Mouse (Mus musculus) 3T3-L1 (cell line): Measurements from ENCODE around the gene Rab34.
"Not testable (repeated sequence)": the region's sequence is repeated elsewhere in the genome, so short reads cannot be mapped to it uniquely, and the experiment has no call there.

Source experiments
- DNase-seq: peaks from one replicate; pipeline ENCODE4 v3.0.0-alpha.2; 2015; ENCODE audit warnings: low read depth, low spot score

Gene Rab34

DNA sequence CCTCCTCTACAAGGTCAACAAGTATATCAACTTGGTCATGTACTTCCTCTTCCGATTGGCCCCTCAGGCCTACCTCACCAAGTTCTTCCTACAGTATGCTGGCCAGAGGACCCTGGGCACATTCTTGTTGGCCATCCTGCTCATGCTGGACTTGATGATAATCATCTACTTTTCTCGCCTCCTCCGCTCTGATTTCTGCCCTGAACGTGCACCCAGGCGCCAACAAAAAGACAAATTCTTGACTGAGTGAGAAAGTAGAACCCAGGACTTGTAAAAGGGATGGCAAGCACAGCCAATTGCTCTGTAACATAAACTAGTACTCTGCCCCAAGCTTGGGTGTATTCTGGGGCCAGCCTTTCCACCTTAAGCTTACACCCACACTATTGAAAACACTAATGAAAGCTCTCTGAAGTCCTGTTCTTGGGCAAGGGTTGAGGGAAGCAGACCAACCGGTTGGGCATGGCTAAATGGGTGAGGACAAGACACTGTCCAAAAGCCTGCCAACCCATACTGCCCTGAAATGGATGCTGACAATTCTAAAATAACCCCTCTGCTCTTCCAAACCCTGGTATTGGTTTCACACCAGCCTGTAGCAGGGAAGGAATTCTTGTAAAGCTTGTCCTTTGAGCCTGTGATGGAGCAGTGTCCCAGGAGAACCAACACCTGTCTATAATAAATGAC is 8.0 kb upstream of the Rab34 start:
- DNase-seq, result no peak

DNA sequence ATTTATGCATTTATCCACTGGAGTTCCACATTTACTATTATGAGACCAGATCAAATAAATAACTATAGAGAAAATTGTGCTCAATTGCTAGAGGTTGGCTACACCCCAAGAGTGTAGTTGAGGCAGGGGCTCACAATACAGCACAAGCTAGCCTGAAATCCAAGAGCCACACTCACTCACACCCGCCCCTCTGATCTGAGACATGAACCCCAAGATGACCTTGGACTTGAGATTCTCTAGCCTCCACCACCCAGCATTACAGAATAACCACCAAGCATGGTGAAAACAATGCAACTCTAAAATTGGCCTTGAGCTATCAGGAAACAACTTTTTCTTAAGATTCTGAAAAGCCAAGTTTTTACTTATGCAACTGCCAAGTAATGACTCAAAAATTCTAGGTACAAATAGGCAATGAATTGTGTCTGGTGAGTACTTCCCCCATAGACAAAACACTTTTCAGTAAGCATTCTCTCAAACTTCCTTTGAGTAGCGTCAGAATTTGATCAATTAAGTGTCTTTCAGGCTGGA is 6.3 kb upstream of the Rab34 start:
- no peak for DNase-seq

DNA sequence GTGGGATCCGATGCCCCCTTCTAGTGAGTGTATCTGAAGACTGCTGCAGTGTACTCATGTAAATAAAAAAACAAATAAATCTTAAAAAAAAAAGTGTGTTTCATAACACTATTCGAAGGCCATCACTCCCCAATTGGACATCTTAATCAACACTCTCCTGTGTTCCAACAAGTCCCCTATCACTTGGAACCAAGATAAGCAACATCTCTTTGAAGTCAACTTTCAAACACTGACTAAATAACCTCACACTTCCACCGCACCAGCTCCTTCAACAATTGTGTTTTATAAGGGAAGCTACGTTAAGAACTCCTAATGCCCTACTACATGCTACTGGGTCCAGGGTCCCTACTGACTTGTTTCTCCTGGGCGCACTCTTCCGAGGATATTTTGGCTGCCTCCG is 5.8 kb upstream of the Rab34 start:
- no peak for DNase-seq

DNA sequence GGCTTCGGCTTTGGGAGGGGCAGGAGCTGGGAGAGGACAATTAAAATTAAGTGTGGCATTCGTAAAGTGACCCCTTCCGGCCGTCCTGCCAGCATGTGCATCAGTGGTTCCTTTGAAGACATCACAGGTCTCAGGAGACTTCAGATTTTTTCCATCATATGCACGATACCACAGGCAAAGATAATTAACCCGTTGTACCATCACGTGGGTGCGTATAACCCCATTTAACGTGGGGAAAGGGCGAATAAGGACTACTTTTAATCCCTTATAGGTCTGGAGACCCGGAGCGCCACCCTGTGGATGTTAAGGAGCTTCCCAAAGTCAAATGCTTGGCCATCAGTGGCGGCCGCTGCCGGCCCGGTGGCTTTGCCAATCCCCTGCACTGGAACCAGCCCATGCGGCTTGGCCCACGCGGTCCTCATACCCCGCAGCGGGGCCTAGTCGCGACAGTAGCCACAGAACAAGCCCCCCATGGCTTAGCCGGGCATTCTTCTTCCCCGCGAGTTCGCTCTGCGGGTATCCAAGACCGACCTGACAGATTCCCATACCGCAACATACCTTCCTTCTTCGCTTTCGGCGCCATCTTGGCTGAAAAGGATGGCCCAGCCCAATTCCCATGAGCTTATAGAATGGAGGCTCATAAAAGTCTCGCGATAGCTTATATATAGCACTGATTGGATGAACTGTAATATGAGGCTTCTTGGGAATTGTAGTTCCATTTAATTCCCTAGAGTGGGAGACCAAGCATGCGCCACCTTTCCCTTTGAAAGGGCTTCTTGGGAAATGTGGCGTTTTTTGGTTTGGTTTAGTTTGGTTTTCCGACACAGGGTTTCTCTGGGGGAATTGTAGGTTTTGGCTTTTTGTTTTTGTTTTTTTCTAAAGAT is 5.0 kb upstream of the Rab34 start, which contains the start of gene Rpl23a:
Gene Rpl23a (minus strand): TSS at position 624 of the 884 bp plus-strand sequence.
- DNase-seq, result peak; percentile 98

DNA sequence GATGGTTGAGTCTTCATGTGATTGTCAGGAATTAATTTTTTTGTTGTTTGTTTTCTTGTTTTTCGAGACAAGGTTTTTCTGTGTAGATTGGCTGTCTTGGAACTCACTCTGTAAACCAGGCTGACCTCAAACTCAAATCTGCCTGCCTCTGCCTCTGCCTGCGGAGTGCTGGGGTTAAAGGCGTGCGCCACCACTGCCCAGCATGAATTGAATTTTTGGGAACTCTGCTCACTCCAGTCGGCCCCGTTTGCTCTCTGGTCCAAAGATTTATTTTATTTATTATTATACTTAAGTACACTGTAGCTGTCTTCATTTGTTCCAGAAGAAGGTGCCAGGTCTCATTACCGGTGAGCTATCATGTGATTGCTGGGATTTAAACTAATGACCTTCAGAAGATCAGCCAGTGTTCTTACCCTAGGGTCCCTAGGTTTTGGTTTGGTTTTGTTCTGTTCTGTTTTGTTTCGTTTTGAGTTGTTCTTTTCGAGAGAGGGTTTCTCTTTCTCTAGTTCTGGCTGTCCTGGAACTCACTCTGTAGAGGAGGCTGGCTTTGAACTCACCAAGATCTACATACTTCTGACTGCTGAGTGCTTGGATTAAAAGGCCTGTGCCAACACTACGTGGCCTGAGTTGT is 4.2 kb upstream of the Rab34 start:
- no peak for DNase-seq

DNA sequence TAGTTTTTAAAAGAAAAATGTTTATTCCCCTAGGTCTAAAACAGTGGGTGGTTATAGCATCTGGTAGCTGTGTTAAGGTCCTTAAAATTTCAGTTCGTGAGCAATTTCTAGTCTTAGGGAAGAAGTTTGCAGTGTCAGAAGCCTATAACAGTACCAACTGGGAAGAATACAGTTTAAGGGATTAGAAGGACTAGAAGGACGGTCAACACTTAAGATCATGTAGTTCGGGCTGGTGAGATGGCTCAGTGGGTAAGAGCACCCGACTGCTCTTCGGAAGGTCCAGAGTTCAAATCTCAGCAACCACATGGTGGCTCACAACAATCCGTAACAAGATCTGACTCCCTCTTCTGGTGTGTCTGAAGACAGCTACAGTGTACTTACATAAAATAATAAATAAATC is 3.5 kb upstream of the Rab34 start:
- not testable (repeated sequence) for DNase-seq

DNA sequence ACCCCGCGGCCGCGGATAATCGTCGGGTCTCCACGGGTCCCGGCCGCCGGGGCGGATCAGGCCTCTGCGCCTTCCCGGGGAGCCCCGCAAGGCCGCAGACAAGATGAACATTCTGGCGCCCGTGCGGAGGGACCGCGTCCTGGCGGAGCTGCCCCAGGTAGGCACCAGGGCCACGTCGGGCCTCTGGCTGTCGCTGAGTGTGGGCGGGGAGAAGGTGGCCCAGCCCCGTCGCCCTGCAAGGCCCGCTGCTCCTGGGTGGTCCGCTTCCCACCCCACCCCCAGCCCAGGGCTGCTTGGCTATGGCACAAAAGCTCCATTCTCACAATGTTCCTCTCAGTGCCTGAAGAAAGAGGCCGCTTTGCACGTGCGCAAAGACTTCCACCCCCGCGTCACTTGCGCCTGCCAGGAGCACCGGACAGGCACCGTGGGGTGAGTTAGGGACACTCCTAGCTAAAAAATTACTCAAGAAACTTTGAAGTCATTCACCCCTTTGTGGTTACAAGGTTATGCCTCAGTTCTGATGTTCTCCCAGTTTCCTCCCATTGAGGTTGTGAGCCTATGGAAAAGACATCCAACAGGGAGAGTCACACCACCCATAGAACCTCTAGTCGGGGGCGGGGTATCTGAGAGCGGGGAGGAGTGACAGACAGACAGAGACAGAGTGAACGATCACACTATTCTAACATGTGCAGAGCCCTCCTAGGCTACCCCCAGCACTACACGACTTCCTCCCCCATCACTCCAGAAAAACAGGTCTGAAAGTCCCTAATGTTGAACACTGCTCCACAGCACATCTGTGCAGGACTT is 1.2 kb downstream of the Rab34 start:
- DNase-seq, result peak; percentile 76

DNA sequence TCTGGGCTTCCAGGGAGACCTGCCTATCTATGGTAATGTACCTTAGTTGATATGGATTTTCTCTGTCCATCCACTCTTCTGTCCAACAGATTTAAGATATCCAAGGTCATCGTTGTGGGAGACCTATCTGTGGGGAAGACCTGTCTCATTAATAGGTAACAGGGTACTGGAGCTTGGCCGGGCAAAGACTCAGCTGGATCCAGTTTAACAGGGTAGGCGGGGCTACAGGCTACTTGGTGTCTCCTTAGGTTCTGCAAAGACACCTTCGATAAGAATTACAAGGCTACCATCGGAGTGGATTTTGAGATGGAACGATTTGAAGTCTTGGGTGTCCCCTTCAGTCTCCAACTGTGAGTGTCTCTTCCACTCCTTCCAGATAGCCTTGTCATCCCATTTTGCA is 1.8 kb downstream of the Rab34 start:
- DNase-seq, result peak; percentile 27

DNA sequence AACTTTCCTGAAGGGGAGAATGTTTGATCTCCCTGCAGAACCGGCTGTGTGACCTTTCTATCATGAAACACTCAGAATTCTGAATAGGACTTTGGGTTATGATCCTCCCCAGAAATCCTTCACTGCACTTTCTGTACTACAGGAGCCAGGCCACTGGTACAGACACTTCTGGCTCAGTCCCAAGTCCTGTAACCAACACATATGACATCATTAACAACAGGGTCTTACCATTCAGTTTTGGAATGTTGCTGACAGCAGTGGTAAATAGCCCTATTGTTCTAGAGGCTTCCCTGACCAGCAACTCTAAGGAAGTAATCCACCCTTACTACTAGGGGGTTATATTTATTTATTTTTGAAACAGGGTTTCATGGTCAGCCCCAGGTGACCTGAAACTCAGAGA is 4.9 kb downstream of the Rab34 start, which contains the start of gene Proca1:
Gene Proca1 (plus strand): TSS at position 280 of the 400 bp plus-strand sequence.
- DNase-seq, result peak; percentile 63

DNA sequence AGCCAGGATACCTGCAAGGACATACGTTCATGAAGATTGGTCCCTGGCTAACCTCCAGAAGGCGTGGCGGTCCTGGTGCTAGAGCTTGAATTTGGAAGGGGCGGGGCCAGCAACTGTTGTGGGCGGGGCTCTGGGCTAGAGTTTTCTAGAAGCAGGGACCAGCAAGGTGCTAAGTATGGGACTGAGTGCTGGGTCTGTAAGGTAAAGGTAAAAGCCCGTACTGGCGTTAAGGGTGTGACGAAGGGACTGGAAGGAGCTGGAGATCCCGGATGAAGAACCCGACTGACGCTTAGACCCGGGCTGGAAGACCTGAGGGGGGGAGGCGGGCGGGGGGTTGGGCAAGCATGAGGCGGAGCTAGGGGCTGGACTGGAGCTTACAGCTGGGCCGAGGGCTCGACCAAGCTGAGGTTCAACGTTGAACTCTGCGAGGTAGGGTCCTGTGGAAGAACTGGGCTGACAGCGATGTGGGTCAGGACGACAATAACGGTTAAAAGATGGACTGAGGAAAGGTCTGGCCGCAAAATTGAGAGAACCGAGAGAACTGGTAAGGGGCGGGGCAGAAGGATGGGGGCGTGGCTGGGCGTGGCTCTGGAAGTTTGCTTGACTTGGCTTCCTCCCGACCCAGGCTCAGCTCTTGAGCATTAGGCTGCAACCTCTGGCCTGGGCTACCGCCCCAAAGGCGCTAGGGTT is 6.3 kb downstream of the Rab34 start:
- no peak for DNase-seq

DNA sequence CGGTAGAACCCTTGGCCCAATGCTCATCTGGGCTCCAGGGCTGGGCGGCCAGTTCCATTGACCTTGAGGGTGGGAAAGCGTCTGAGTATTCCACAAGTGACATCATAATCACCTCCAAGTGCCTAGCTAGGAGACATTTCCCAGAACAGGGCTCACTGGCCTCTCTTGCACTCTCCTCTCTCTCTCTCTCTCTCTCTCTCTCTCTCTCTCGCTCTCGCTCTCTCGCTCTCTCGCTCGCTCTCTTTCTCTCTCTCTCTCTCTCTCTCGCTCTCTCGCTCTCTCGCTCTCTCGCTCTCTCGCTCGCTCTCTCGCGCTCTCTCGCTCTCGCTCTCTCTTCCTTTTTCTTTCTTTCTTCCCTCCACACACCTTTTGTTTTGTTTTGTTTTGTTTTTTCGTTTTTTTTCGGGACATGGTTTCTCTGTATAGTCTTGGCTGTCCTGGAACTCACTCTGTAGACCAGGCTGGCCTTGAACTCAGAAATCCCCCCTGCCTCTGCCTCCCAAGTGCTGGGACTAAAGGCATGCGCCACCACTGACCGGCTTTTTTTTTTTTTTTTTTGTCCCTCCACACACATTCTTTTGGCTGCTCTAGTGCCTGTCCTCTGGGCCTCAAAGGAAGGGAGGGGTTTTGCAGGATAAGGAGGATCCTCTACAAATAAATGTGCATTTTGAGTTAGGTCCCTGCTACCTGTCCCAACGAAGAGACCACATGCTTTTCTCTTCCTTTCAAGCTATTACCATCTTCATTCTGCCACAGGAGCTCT is 7.1 kb downstream of the Rab34 start:
- DNase-seq, result no peak

DNA sequence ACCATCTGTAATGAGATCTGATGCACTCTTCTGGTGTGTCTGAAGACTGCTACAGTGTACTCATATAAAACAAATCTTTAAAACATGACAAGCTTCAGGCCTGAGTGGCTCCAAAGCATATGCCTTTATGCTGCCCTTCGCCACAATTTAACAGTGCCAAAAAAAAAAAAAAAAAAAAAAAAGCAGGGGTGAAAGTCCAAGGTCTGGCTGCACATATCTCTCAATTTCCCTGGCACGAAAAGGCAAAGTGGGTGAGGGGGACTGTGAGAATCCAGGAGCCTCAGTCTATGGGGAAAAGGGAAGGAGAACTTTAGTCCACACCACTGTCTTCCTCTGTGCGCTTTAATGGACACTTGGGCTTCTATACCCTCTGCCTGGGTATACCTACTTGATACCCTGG is 14.1 kb downstream of the Rab34 start:
- DNase-seq, result no peak

DNA sequence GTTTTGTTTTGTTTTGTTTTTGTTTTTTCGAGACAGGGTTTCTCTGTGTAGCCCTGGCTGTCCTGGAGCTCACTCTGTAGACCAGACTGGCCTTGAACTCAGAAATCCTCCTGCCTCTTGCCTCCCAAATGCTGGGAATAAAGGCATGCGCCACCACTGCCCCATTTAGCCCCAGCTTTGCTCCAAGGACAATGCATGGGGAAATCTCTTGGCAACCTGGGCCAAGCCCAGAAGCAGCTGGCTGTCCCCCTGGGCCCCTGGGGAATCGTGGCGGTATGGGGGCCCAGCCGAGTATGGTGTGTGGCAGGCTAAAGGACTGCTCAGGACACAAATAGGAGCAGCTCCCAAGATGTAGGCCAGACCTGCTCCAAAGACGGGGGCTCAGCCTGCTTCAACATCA is 16.1 kb downstream of the Rab34 start:
- no peak for DNase-seq

DNA sequence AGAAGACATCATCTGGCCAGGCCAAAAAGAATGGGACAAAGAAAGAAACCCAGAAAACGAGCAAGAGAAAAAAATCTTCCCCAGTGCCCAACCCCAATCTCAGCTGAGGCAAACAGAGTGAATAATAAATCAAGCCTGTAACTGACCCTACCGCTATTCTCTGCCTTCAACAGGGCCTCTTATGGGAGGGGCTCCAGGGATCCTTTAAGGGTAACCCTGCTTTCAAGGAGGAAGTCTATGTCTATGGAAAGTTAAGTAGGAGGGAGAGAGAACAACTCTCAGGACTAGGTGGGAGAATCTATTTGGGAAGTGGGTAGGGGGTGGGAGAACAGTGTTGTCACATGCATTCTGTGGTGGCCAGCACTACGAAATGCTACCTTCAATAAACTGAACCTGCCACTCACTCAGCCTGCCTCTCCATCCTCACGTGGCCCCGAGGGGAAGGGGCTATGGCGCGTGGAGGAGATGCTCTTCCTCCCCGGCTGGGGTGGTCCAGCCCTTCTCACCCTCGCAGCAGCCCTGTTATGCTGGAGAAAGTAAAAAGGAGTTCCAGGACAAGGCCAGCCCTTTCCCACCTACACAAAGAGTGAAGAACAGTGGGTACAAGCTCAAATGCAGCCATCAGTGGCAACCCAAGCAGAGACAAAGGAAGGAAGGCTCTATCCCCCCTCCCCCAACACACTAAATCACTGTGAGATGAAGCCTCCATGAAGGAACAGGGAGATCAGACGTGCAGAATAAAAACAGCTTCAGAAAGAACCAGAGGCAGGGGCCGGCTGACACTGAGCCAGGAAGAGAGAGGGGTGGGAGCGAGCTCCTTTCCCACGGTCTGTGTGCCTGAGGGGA is 17.4 kb downstream of the Rab34 start:
- no peak for DNase-seq

DNA sequence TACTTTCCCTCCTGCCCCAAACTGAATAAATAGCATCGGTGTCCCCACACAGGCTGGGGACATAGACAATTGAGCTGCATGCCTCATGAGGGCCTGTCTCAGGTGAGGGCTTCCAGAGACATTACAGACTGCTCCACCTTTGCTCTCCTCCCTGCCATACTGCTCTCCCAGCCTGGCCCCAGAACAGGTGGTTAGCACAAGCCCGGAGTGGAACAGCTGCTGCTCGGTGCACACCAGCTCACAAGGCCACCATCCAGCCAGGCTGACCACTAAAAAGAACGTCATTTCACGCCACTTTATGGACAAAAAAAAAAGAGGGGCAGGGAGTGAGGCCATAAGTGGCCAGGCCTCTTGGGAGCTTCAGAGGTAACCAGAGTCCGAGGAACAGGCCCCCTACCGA is 19.0 kb downstream of the Rab34 start:
- DNase-seq, result no peak

DNA sequence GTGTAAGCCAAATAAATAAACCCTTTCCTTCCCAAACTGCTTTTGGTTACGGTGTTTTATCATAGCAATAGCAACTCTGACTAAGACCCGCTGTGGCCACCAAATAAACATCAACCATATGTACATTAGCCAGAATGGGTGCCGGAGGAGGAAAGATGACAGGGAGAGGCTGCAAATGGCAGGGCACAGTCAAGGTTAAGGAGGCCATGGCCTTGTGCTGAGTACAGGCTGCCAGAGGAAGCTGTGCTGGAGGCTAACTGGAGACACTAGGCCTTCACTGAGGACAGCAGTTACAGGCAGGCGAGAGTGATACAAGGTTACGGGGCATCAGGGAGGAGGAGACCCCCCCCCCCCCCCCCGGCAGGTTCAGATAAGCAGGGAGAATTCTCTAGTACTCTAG is 21.7 kb downstream of the Rab34 start:
- DNase-seq, result no peak

DNA sequence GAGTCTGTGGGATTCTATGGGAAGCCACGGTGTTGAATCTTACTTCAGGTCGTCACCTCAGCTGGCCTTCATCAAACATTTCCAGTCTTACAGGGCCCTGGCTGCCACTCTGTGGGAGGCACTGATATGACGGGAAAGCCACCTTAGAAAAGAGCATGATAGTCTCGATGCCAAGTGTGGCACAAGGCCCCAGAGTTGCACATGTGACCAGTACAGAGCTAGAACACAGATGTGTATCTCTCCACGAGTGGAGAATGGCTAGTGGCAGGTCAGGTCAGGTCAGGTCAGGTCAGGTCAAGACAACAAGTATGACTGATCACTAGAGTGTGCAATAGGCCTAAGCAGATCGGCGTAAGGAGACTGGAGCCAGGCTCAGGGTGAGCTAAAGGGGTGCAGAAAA is 22.4 kb downstream of the Rab34 start:
- no peak for DNase-seq

DNA sequence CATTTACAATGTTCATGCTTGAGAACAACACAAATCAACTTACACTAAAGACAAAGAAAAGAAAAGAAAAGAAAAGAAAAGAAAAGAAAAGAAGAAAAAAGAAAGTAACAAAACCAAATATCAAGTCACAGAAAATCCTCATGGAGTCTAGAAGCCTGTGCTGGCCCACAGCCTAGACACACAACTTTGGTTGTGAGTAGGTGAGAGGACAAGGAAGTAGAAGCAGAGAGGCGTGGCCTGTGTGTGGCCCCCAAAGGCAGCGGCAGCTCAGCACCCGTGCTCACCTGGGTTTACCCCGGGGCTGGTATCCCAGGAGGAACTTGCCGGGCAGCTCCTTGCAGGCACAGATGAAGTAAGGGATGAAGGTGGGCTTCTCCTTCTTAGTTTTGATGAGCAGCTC is 23.3 kb downstream of the Rab34 start:
- DNase-seq, result no peak
